ENCODE assay signal across 12 mouse cellular contexts in the genomic region with DNA sequence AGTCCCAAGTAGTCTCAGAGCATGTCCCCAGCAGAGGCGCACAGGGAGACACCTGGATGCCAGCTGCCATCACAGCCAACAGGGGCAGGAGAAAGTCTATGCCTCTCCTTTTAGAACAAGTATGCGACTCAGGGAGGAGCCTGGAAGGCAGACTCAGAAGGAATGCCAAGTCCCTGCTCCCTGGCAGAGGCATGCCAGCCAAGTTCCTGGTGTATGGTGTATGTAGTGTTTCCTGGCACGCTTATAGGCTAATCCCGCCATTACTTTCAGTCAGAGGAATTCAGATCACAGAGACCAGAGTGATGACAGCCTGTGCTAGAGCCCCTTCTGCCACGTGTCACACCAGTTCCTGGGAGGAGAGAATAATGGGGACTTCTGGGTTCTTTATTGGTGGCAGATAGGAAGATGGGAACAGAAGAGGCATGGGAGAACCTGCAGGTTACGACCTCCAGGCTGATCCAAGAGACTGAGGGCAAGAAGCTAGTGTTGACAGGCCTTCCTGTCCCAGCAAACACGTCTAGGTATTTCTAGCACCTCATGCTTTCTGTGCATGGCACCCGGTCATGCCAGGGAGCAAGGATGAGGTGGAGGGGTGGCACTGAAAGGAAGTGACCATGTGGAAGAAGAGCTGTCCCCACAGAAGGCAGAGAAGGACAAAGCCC.
DNase-seq lines count a peak whose midpoint lies in the region; ATAC-seq and TF ChIP-seq lines count a peak whose summit lies in the region.
"Had no signal": no experiment of that assay in that cellular context is flagged by ENCODE, and none has a peak within 500 bp of the region (broad histone marks: within the 10 kb centered on the region; RNA-seq: fewer than 3 reads in every experiment).

No protein-coding gene starts in this region.

- H3K9ac ChIP-seq in forebrain, embryonic 14.5 days (ENCODE audit: low read length), result no peak overlapping the region
- H3K9ac ChIP-seq in lung, postnatal 0 days (replicated peaks; ENCODE audit: low read depth), result no peak overlapping the region
- no peak overlapping the region; the same call in 1 of the 2 replicates for H3K9ac ChIP-seq in heart, embryonic 15.5 days
- no peak overlapping the region for H3K9ac ChIP-seq in midbrain, embryonic 15.5 days
- H3K9ac ChIP-seq: hindbrain, embryonic 12.5 days; lung, embryonic 14.5 days had no signal

- H3K9me3 ChIP-seq in forebrain, embryonic 14.5 days (replicated peaks; ENCODE audit: control insufficient read depth, low read length), result no peaks in the 10 kb centered on the region
- no peaks in the 10 kb centered on the region for H3K9me3 ChIP-seq in forebrain, embryonic 10.5 days
- no peaks in the 10 kb centered on the region for H3K9me3 ChIP-seq in lung, postnatal 0 days (ENCODE audit: low read length)
- H3K9me3 ChIP-seq in heart, embryonic 15.5 days (replicated peaks), result no peaks in the 10 kb centered on the region
- H3K9me3 ChIP-seq in midbrain, embryonic 15.5 days, result no peaks in the 10 kb centered on the region
- H3K9me3 ChIP-seq: hindbrain, embryonic 12.5 days had no signal

- 59% methylated on average over 8 of the region's 8 CpGs for WGBS in forebrain, embryonic 14.5 days
- WGBS in forebrain, embryonic 10.5 days, result 86% methylated on average over 8 of the region's 8 CpGs
- 69% methylated on average over 8 of the region's 8 CpGs for WGBS in lung, postnatal 0 days
- WGBS in heart, embryonic 15.5 days, result 41% methylated on average over 8 of the region's 8 CpGs
- WGBS in midbrain, embryonic 15.5 days, result 79% methylated on average over 8 of the region's 8 CpGs

- 0 out of 2 replicates have a peak, but pooled peaks have one; percentile 3 for TF ChIP-seq CTCF in lung, postnatal 0 days (IDR thresholded peaks at IDR 0.05)

- peak; percentile 91 for ATAC-seq in forebrain, embryonic 14.5 days
- ATAC-seq in lung, postnatal 0 days, result peak; percentile 37
- ATAC-seq in heart, embryonic 15.5 days (replicated peaks; ENCODE audit: insufficient number of reproducible peaks, insufficient read depth, low FRiP score, low read depth), result peak; percentile 81
- ATAC-seq in midbrain, embryonic 15.5 days (replicated peaks), result no peak

- H3K4me2 ChIP-seq in forebrain, embryonic 14.5 days (ENCODE audit: low read length), result no peak overlapping the region
- no peak overlapping the region for H3K4me2 ChIP-seq in lung, postnatal 0 days (replicated peaks; ENCODE audit: low read depth, low read length)
- H3K4me2 ChIP-seq in heart, embryonic 15.5 days, result no peak overlapping the region
- H3K4me2 ChIP-seq in midbrain, embryonic 15.5 days, result no peak overlapping the region
- H3K4me2 ChIP-seq: hindbrain, embryonic 12.5 days; lung, embryonic 14.5 days had no signal

- peak overlapping the region; percentile 27; the same call in 1 of the 2 replicates for H3K27ac ChIP-seq in forebrain, embryonic 14.5 days (ENCODE audit: low read depth, low read length)
- H3K27ac ChIP-seq in forebrain, embryonic 10.5 days, result no peak overlapping the region
- H3K27ac ChIP-seq in lung, postnatal 0 days (ENCODE audit: low read length), result no peak overlapping the region
- peak overlapping the region; percentile 65 for H3K27ac ChIP-seq in heart, embryonic 15.5 days
- no peak overlapping the region for H3K27ac ChIP-seq in midbrain, embryonic 15.5 days
- H3K27ac ChIP-seq: hindbrain, embryonic 12.5 days; layer of hippocampus, adult 2 months had no signal

- H3K4me1 ChIP-seq in forebrain, embryonic 14.5 days (ENCODE audit: control insufficient read depth, insufficient read depth, low read length), result 0 out of 2 replicates have a peak, but pooled peaks cover 2% of the 10 kb centered on the region
- H3K4me1 ChIP-seq in forebrain, embryonic 10.5 days, result no peaks in the 10 kb centered on the region
- H3K4me1 ChIP-seq in lung, postnatal 0 days (ENCODE audit: insufficient read depth, low read depth, low read length), result no peaks in the 10 kb centered on the region
- peaks cover 33% of the 10 kb centered on the region for H3K4me1 ChIP-seq in heart, embryonic 15.5 days (replicated peaks)
- no peaks in the 10 kb centered on the region for H3K4me1 ChIP-seq in midbrain, embryonic 15.5 days
- H3K4me1 ChIP-seq: hindbrain, embryonic 12.5 days had no signal

- H3K4me3 ChIP-seq in forebrain, embryonic 14.5 days (ENCODE audit: low read depth, low read length), result no peak overlapping the region
- H3K4me3 ChIP-seq in forebrain, embryonic 10.5 days, result no peak overlapping the region
- no peak overlapping the region for H3K4me3 ChIP-seq in lung, postnatal 0 days (ENCODE audit: low read depth, low read length)
- no peak overlapping the region for H3K4me3 ChIP-seq in heart, embryonic 15.5 days
- H3K4me3 ChIP-seq in midbrain, embryonic 15.5 days, result no peak overlapping the region
- H3K4me3 ChIP-seq: hindbrain, embryonic 12.5 days; layer of hippocampus, adult 2 months had no signal

- no peaks in the 10 kb centered on the region for H3K27me3 ChIP-seq in forebrain, embryonic 14.5 days (replicated peaks; ENCODE audit: control insufficient read depth, insufficient read depth, low read length)
- no peaks in the 10 kb centered on the region for H3K27me3 ChIP-seq in forebrain, embryonic 10.5 days (ENCODE audit: poor library complexity, severe bottlenecking)
- H3K27me3 ChIP-seq in lung, postnatal 0 days (replicated peaks; ENCODE audit: insufficient read depth, low read length), result no peaks in the 10 kb centered on the region
- H3K27me3 ChIP-seq in heart, embryonic 15.5 days, result no peaks in the 10 kb centered on the region
- H3K27me3 ChIP-seq in midbrain, embryonic 15.5 days (replicated peaks), result no peaks in the 10 kb centered on the region
- H3K27me3 ChIP-seq: hindbrain, embryonic 12.5 days had no signal

- peaks cover 5% of the 10 kb centered on the region; the same call in 1 of the 2 replicates for H3K36me3 ChIP-seq in forebrain, embryonic 14.5 days (ENCODE audit: control insufficient read depth, insufficient read depth, low read length)
- H3K36me3 ChIP-seq in forebrain, embryonic 10.5 days (replicated peaks), result peaks cover 23% of the 10 kb centered on the region
- peaks cover 8% of the 10 kb centered on the region; the same call in 1 of the 2 replicates for H3K36me3 ChIP-seq in lung, postnatal 0 days (ENCODE audit: insufficient read depth, low read length)
- H3K36me3 ChIP-seq in heart, embryonic 15.5 days, result peaks cover 14% of the 10 kb centered on the region; the same call in 1 of the 2 replicates
- 0 out of 2 replicates have a peak, but pooled peaks cover 6% of the 10 kb centered on the region for H3K36me3 ChIP-seq in midbrain, embryonic 15.5 days (replicated peaks)

- peak; percentile 88 for DNase-seq in forebrain, embryonic 14.5 days (ENCODE audit: low spot score)
- DNase-seq in forebrain, embryonic 10.5 days (ENCODE audit: extremely low spot score, low spot score), result no peak
- DNase-seq in lung, postnatal 0 days (ENCODE audit: low spot score), result no peak
- DNase-seq in lung, postnatal 4 days, result no peak
- peak; percentile 6 to 16 for DNase-seq in right cerebral cortex, postnatal 36 days (ENCODE audit: low spot score in 2 of 2)
- no peak for DNase-seq in testis, postnatal 14 days (ENCODE audit: low spot score)
- DNase-seq: lung, embryonic 14.5 days; thymus, postnatal 36 days had no signal

- TF ChIP-seq EP300 in lung, postnatal 0 days (IDR thresholded peaks at IDR 0.05), result no peak

Comparison
In these comparisons a context has a peak if more than half of its experiments do, and no peak if none do; other contexts are left out.
1. DNase-seq: peak in forebrain, embryonic 14.5 days (single experiment) and right cerebral cortex, postnatal 36 days (2 of 2); none in forebrain, embryonic 10.5 days (single experiment), lung, postnatal 0 days (single experiment), lung, postnatal 4 days (0 of 2) and testis, postnatal 14 days (single experiment).
2. H3K27ac ChIP-seq: peak in forebrain, embryonic 14.5 days (single experiment) and heart, embryonic 15.5 days (single experiment); none in forebrain, embryonic 10.5 days (single experiment), lung, postnatal 0 days (single experiment) and midbrain, embryonic 15.5 days (single experiment).